Mouse (Mus musculus): ENCODE measurements around the gene Slc39a5.

GRCm38 (mm10) chr10:128422426-128422825, 21.4 kb upstream of the Slc39a5 start:
- no peak for TF ChIP-seq CTCF (IDR thresholded peaks at IDR 0.05; ENCODE audit: low read depth)
- TF ChIP-seq EP300 (IDR thresholded peaks at IDR 0.05; ENCODE audit: low read depth), result no peak

Data from heart, postnatal 0 days (tissue).